Mouse (Mus musculus) heart, embryonic 12.5 days (tissue): ENCODE results near the gene Nell1. TPM values are rescaled to one million over a fixed set of nuclear protein-coding genes. Genes with fewer than 3 reads are reported as not detected.
A peak's percentile ranks its signal among the peaks of the same experiment; 100 is the strongest.
"Not testable (repeated sequence)": the region's sequence is repeated elsewhere in the genome, so short reads cannot be mapped to it uniquely, and the experiment has no call there.

Source experiments
- ATAC-seq: fragments of 200-750 bp; cut with Nextera tagmentation; 2 replicates; pipeline ENCODE4 v1.8.0; 2017; ENCODE audit warnings: moderate TSS enrichment, moderate library complexity; ENCODE audit not compliant: insufficient number of reproducible peaks, low FRiP score
- H3K27ac ChIP-seq: fragments of 300-500 bp; sonication (generic); 2 replicates; pipeline ENCODE4 v1.5.1; 2016; ENCODE audit warnings: mild to moderate bottlenecking, moderate library complexity; ENCODE audit not compliant: poor library complexity, severe bottlenecking
- H3K27me3 ChIP-seq: fragments of 300-500 bp; sonication (generic); replicated peaks from 2 replicates; pipeline ENCODE4 v1.6.1; 2016; ENCODE audit warnings: mild to moderate bottlenecking, moderate library complexity
- H3K36me3 ChIP-seq: fragments of 300-500 bp; sonication (generic); 2 replicates; pipeline ENCODE4 v1.6.1; 2016; ENCODE audit warnings: mild to moderate bottlenecking, moderate library complexity
- H3K4me1 ChIP-seq: fragments of 300-500 bp; sonication (generic); replicated peaks from 2 replicates; pipeline ENCODE4 v1.6.1; 2016; ENCODE audit warnings: mild to moderate bottlenecking
- H3K4me2 ChIP-seq: fragments of 300-500 bp; sonication (generic); 2 replicates; pipeline ENCODE4 v1.6.1; 2016; ENCODE audit warnings: mild to moderate bottlenecking, moderate library complexity
- H3K4me3 ChIP-seq: fragments of 300-500 bp; sonication (generic); 2 replicates; pipeline ENCODE4 v1.5.1; 2016; ENCODE audit warnings: mild to moderate bottlenecking
- H3K9ac ChIP-seq: fragments of 300-500 bp; sonication (generic); 2 replicates; pipeline ENCODE4 v1.6.1; 2016; ENCODE audit warnings: mild to moderate bottlenecking, moderate library complexity
- H3K9me3 ChIP-seq: fragments of 300-500 bp; sonication (generic); replicated peaks from 2 replicates; pipeline ENCODE4 v1.6.1; 2016; ENCODE audit warnings: mild to moderate bottlenecking, moderate library complexity
- WGBS: fragments of 180-500 bp; shearing (Covaris S2); methylation state at CpG from one replicate; pipeline ENCODE4 v1.1.7; 2016; 5-methylcytosine and 5-hydroxymethylcytosine counted together
- polyA plus RNA-seq: library from polyadenylated mRNA; unstranded; fragments of >200 nt; fragmentation: Nextera tagmentation; extraction: Ambion mirVana; gene quantifications from 2 replicates; pipeline ENCODE4 v1.2.1, GENCODE M21; 2016

The Nell1 gene
- 0.50 and 0.59 TPM in 2 replicates for polyA plus RNA-seq

GRCm38 (mm10) chr7:49974841-49975440 is at the start of gene Nell1:
TSS of gene Nell1 (plus strand) at chr7:49974864.
- no peak; the same call in 1 of the 2 replicates for ATAC-seq
- H3K4me2 ChIP-seq: peak within 1 kb of the TSS; percentile 95
- H3K9ac ChIP-seq: peak within 1 kb of the TSS; percentile 42
- H3K36me3 ChIP-seq: no peaks in the 10 kb centered on the region
- no peak within 1 kb of the TSS for H3K27ac ChIP-seq
- H3K4me1 ChIP-seq: peaks cover 15% of the 10 kb centered on the region
- WGBS: under 1% methylated on average over 51 of the region's 52 CpGs
- H3K4me3 ChIP-seq: peak within 1 kb of the TSS; percentile 58
- no peaks in the 10 kb centered on the region for H3K9me3 ChIP-seq
- H3K27me3 ChIP-seq: peaks cover 88% of the 10 kb centered on the region

- Histone ChIP-seq H3K27me3 (peaks cover 23% of the 10 kb centered on the region), H3K27ac (no peak overlapping the region), H3K4me2 (no peak overlapping the region), H3K36me3 (no peaks in the 10 kb centered on the region), H3K4me3 (no peak overlapping the region), H3K4me1 (no peaks in the 10 kb centered on the region), H3K9ac (no peak overlapping the region), H3K9me3 (no peaks in the 10 kb centered on the region)
- 55% methylated on average over 3 of the region's 3 CpGs for WGBS
- ATAC-seq: no peak
Observed at GRCm38 (mm10) chr7:49928571-49928970, 46.1 kb upstream of the Nell1 start.

GRCm38 (mm10) chr7:49929999-49930398 is 44.7 kb upstream of the Nell1 start:
- Histone ChIP-seq H3K4me3 (no peak overlapping the region), H3K27me3 (peaks cover 21% of the 10 kb centered on the region), H3K9ac (no peak overlapping the region), H3K36me3 (no peaks in the 10 kb centered on the region), H3K4me2 (no peak overlapping the region), H3K4me1 (no peaks in the 10 kb centered on the region), H3K27ac (no peak overlapping the region), H3K9me3 (no peaks in the 10 kb centered on the region)
- no peak for ATAC-seq
- 76% methylated on average over 4 of the region's 4 CpGs for WGBS

GRCm38 (mm10) chr7:49933386-49934115 is 41.1 kb upstream of the Nell1 start:
- H3K9me3 ChIP-seq, H3K4me1 ChIP-seq, H3K9ac ChIP-seq, H3K27ac ChIP-seq, H3K4me3 ChIP-seq, ATAC-seq, H3K4me2 ChIP-seq, H3K36me3 ChIP-seq: not testable (repeated sequence)
- 82% methylated on average over 14 of the region's 14 CpGs for WGBS
- H3K27me3 ChIP-seq: peaks cover 19% of the 10 kb centered on the region

- 78% methylated on average over 3 of the region's 3 CpGs for WGBS
Observed at GRCm38 (mm10) chr7:49936821-49937220, 37.8 kb upstream of the Nell1 start.

GRCm38 (mm10) chr7:49942023-49942422 is 32.6 kb upstream of the Nell1 start:
- H3K9ac ChIP-seq: no peak overlapping the region
- no peaks in the 10 kb centered on the region for H3K4me1 ChIP-seq
- no peaks in the 10 kb centered on the region for H3K36me3 ChIP-seq
- H3K9me3 ChIP-seq: no peaks in the 10 kb centered on the region
- no peak overlapping the region for H3K27ac ChIP-seq
- 59% methylated on average over 3 of the region's 3 CpGs for WGBS
- H3K27me3 ChIP-seq: no peaks in the 10 kb centered on the region
- no peak for ATAC-seq
- no peak overlapping the region for H3K4me3 ChIP-seq
- no peak overlapping the region for H3K4me2 ChIP-seq

More at GRCm38 (mm10) chr7:49936821-49937220, 37.8 kb upstream of the Nell1 start:
- no peak overlapping the region for H3K9ac ChIP-seq
- H3K27ac ChIP-seq: no peak overlapping the region
- H3K36me3 ChIP-seq: no peaks in the 10 kb centered on the region
- no peak overlapping the region for H3K4me2 ChIP-seq
- peaks cover 11% of the 10 kb centered on the region for H3K27me3 ChIP-seq
- H3K4me1 ChIP-seq: no peaks in the 10 kb centered on the region
- no peak for ATAC-seq
- H3K4me3 ChIP-seq: no peak overlapping the region
- no peaks in the 10 kb centered on the region for H3K9me3 ChIP-seq

GRCm38 (mm10) chr7:49942490-49942889 is 32.2 kb upstream of the Nell1 start:
- H3K27ac ChIP-seq: no peak overlapping the region
- no peak for ATAC-seq
- H3K4me2 ChIP-seq: no peak overlapping the region
- no peak overlapping the region for H3K9ac ChIP-seq
- no peaks in the 10 kb centered on the region for H3K9me3 ChIP-seq
- no peak overlapping the region for H3K4me3 ChIP-seq
- no peaks in the 10 kb centered on the region for H3K4me1 ChIP-seq
- H3K36me3 ChIP-seq: no peaks in the 10 kb centered on the region
- no peaks in the 10 kb centered on the region for H3K27me3 ChIP-seq
- 65% methylated on average over 5 of the region's 5 CpGs for WGBS

GRCm38 (mm10) chr7:49946691-49947090 is 28.0 kb upstream of the Nell1 start:
- no peak overlapping the region for H3K9ac ChIP-seq
- no peaks in the 10 kb centered on the region for H3K36me3 ChIP-seq
- 81% methylated on average over 9 of the region's 9 CpGs for WGBS
- no peaks in the 10 kb centered on the region for H3K27me3 ChIP-seq
- H3K4me1 ChIP-seq: no peaks in the 10 kb centered on the region
- ATAC-seq: no peak
- no peak overlapping the region for H3K27ac ChIP-seq
- H3K4me3 ChIP-seq: no peak overlapping the region
- no peaks in the 10 kb centered on the region for H3K9me3 ChIP-seq
- H3K4me2 ChIP-seq: no peak overlapping the region

- no peak overlapping the region for H3K9ac ChIP-seq
- 58% methylated on average over 4 of the region's 4 CpGs for WGBS
- ATAC-seq: no peak
- no peaks in the 10 kb centered on the region for H3K4me1 ChIP-seq
- no peak overlapping the region for H3K27ac ChIP-seq
- H3K4me3 ChIP-seq: no peak overlapping the region
- no peaks in the 10 kb centered on the region for H3K36me3 ChIP-seq
- no peak overlapping the region for H3K4me2 ChIP-seq
- H3K27me3 ChIP-seq: 0 out of 2 replicates have a peak, but pooled peaks cover 2% of the 10 kb centered on the region
- no peaks in the 10 kb centered on the region for H3K9me3 ChIP-seq
Observed at GRCm38 (mm10) chr7:49953546-49954181, 21.0 kb upstream of the Nell1 start.

- H3K9me3 ChIP-seq: no peaks in the 10 kb centered on the region
- 0 out of 2 replicates have a peak, but pooled peaks cover 2% of the 10 kb centered on the region for H3K27me3 ChIP-seq
- H3K36me3 ChIP-seq: no peaks in the 10 kb centered on the region
- no peak overlapping the region for H3K27ac ChIP-seq
- H3K4me3 ChIP-seq: no peak overlapping the region
- no peaks in the 10 kb centered on the region for H3K4me1 ChIP-seq
- ATAC-seq: no peak
- no peak overlapping the region for H3K9ac ChIP-seq
- 77% methylated on average over 7 of the region's 7 CpGs for WGBS
- H3K4me2 ChIP-seq: no peak overlapping the region
Observed at GRCm38 (mm10) chr7:49954834-49955233, 19.8 kb upstream of the Nell1 start.

- 0 out of 2 replicates have a peak, but pooled peaks cover under 1% of the 10 kb centered on the region for H3K27me3 ChIP-seq
- ATAC-seq: no peak
- no peak overlapping the region for H3K4me3 ChIP-seq
- H3K4me1 ChIP-seq: no peaks in the 10 kb centered on the region
- no peak overlapping the region for H3K27ac ChIP-seq
- H3K9me3 ChIP-seq: no peaks in the 10 kb centered on the region
- no peaks in the 10 kb centered on the region for H3K36me3 ChIP-seq
- no peak overlapping the region for H3K4me2 ChIP-seq
- no peak overlapping the region for H3K9ac ChIP-seq
- 63% methylated on average over 3 of the region's 3 CpGs for WGBS
Observed at GRCm38 (mm10) chr7:49957142-49957541, 17.5 kb upstream of the Nell1 start.
